Mouse (Mus musculus): ENCODE data around the gene Il1r2. TPM values are rescaled to one million over a fixed set of nuclear protein-coding genes. Genes with fewer than 3 reads are reported as not detected.

Gene Il1r2
- polyA plus RNA-seq, 1 experiment from 2014 or later, result 0.80 TPM

- DNase-seq (peak; percentile 73), ATAC-seq (ENCODE audit: insufficient read depth) (peak; percentile 54; the same call in 1 of the 2 replicates)
- no peak for TF ChIP-seq CTCF (IDR thresholded peaks at IDR 0.05; ENCODE audit: low read depth)
- H3K4me1 ChIP-seq (ENCODE audit: insufficient read depth), result 0 out of 2 replicates have a peak, but pooled peaks cover 6% of the 10 kb centered on the region
- no peaks in the 10 kb centered on the region for H3K9me3 ChIP-seq (ENCODE audit: low read depth, low read length)
- WGBS, result 46% methylated on average over 4 of the region's 4 CpGs
- H3K9ac ChIP-seq, result no peak overlapping the region
- H3K27ac ChIP-seq (ENCODE audit: low read depth), result no peak overlapping the region
- H3K36me3 ChIP-seq (ENCODE audit: insufficient read depth), result no peaks in the 10 kb centered on the region
- H3K4me3 ChIP-seq (ENCODE audit: low read depth, low read length), result no peak overlapping the region
- H3K27me3 ChIP-seq (ENCODE audit: insufficient read depth, low read length), result no peaks in the 10 kb centered on the region
- H3K4me2 ChIP-seq, result no peak overlapping the region
Measured at GRCm38 (mm10) chr1:40106719-40107118, 32.8 kb downstream of the Il1r2 start.

- 74% methylated on average over 5 of the region's 5 CpGs for WGBS
- no peak overlapping the region for H3K4me2 ChIP-seq
- no peak for TF ChIP-seq CTCF (IDR thresholded peaks at IDR 0.05; ENCODE audit: low read depth)
Measured at GRCm38 (mm10) chr1:40107971-40108749, 34.3 kb downstream of the Il1r2 start.

GRCm38 (mm10) chr1:40109736-40110135, 35.9 kb downstream of the Il1r2 start:
- H3K9ac ChIP-seq, result no peak overlapping the region
- 56% methylated on average over 6 of the region's 6 CpGs for WGBS
- H3K4me3 ChIP-seq (ENCODE audit: low read depth, low read length), result no peak overlapping the region
- TF ChIP-seq CTCF (IDR thresholded peaks at IDR 0.05; ENCODE audit: low read depth), result no peak
- H3K36me3 ChIP-seq (ENCODE audit: insufficient read depth), result no peaks in the 10 kb centered on the region
- DNase-seq, result no peak
- H3K4me2 ChIP-seq, result no peak overlapping the region
- H3K27ac ChIP-seq (ENCODE audit: low read depth), result no peak overlapping the region
- ATAC-seq (ENCODE audit: insufficient read depth), result no peak
- H3K9me3 ChIP-seq (ENCODE audit: low read depth, low read length), result no peaks in the 10 kb centered on the region
- H3K27me3 ChIP-seq (ENCODE audit: insufficient read depth, low read length), result no peaks in the 10 kb centered on the region
- 0 out of 2 replicates have a peak, but pooled peaks cover 6% of the 10 kb centered on the region for H3K4me1 ChIP-seq (ENCODE audit: insufficient read depth)

More at GRCm38 (mm10) chr1:40107971-40108749, 34.3 kb downstream of the Il1r2 start:
- DNase-seq (no peak), ATAC-seq (ENCODE audit: insufficient read depth) (no peak)
- no peaks in the 10 kb centered on the region for H3K9me3 ChIP-seq (ENCODE audit: low read depth, low read length)
- no peak overlapping the region for H3K4me3 ChIP-seq (ENCODE audit: low read depth, low read length)
- H3K27ac ChIP-seq (ENCODE audit: low read depth), result no peak overlapping the region
- H3K4me1 ChIP-seq (ENCODE audit: insufficient read depth), result 0 out of 2 replicates have a peak, but pooled peaks cover 6% of the 10 kb centered on the region
- no peak overlapping the region for H3K9ac ChIP-seq
- H3K36me3 ChIP-seq (ENCODE audit: insufficient read depth), result no peaks in the 10 kb centered on the region
- H3K27me3 ChIP-seq (ENCODE audit: insufficient read depth, low read length), result no peaks in the 10 kb centered on the region

DNA sequence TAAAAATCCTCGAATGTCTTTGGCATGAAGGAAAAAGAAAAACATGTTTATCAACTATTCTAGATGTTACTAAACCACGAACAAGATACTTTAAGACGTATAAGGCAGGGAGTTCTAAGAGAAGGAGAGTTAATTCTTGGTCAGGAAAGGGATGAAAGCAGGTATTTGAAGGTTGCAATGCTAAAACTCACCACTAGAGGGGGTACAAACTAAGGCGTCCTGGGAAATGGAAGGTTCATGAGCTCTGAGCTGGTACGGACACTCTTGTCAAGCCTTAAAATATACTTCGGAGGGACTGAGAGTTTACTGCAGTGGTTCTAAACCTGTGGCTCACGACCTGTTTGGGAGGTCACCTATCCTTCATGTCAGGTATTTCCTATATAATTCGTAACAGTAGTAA, 41.4 kb downstream of the Il1r2 start:
- TF ChIP-seq CTCF (IDR thresholded peaks at IDR 0.05; ENCODE audit: low read depth), result peak; percentile 89
- H3K9ac ChIP-seq, result no peak overlapping the region
- WGBS, result 37% methylated on average over 8 of the region's 8 CpGs
- no peaks in the 10 kb centered on the region for H3K36me3 ChIP-seq (ENCODE audit: insufficient read depth)
- no peak overlapping the region for H3K27ac ChIP-seq (ENCODE audit: low read depth)
- peak; percentile 85 for DNase-seq
- no peak for ATAC-seq (ENCODE audit: insufficient read depth)
- H3K4me2 ChIP-seq, result no peak overlapping the region
- no peak overlapping the region for H3K4me3 ChIP-seq (ENCODE audit: low read depth, low read length)
- H3K4me1 ChIP-seq (ENCODE audit: insufficient read depth), result 0 out of 2 replicates have a peak, but pooled peaks cover 7% of the 10 kb centered on the region
- no peaks in the 10 kb centered on the region for H3K9me3 ChIP-seq (ENCODE audit: low read depth, low read length)
- no peaks in the 10 kb centered on the region for H3K27me3 ChIP-seq (ENCODE audit: insufficient read depth, low read length)

GRCm38 (mm10) chr1:40116422-40116821, 42.5 kb downstream of the Il1r2 start:
- Histone ChIP-seq H3K36me3 (ENCODE audit: insufficient read depth) (no peaks in the 10 kb centered on the region), H3K9ac (no peak overlapping the region), H3K27me3 (ENCODE audit: insufficient read depth, low read length) (no peaks in the 10 kb centered on the region), H3K27ac (ENCODE audit: low read depth) (no peak overlapping the region), H3K4me3 (ENCODE audit: low read depth, low read length) (no peak overlapping the region), H3K9me3 (ENCODE audit: low read depth, low read length) (no peaks in the 10 kb centered on the region), H3K4me2 (no peak overlapping the region), H3K4me1 (ENCODE audit: insufficient read depth) (0 out of 2 replicates have a peak, but pooled peaks cover 7% of the 10 kb centered on the region)
- peak; percentile 96 for DNase-seq
- TF ChIP-seq CTCF (IDR thresholded peaks at IDR 0.05; ENCODE audit: low read depth), result peak; percentile 96
- WGBS, result 3% methylated on average over 8 of the region's 8 CpGs
- ATAC-seq (ENCODE audit: insufficient read depth), result peak; percentile 76

- no peak overlapping the region for H3K9ac ChIP-seq
- H3K4me3 ChIP-seq (ENCODE audit: low read depth, low read length), result no peak overlapping the region
- no peak for TF ChIP-seq CTCF (IDR thresholded peaks at IDR 0.05; ENCODE audit: low read depth)
- no peaks in the 10 kb centered on the region for H3K36me3 ChIP-seq (ENCODE audit: insufficient read depth)
- H3K4me2 ChIP-seq, result no peak overlapping the region
- H3K27ac ChIP-seq (ENCODE audit: low read depth), result no peak overlapping the region
- 45% methylated on average over 9 of the region's 10 CpGs for WGBS
- ATAC-seq (ENCODE audit: insufficient read depth), result 0 out of 2 replicates have a peak, but pooled peaks have one; percentile 23
- DNase-seq, result peak; percentile 67
- 0 out of 2 replicates have a peak, but pooled peaks cover 7% of the 10 kb centered on the region for H3K4me1 ChIP-seq (ENCODE audit: insufficient read depth)
- no peaks in the 10 kb centered on the region for H3K9me3 ChIP-seq (ENCODE audit: low read depth, low read length)
- H3K27me3 ChIP-seq (ENCODE audit: insufficient read depth, low read length), result no peaks in the 10 kb centered on the region
Measured at GRCm38 (mm10) chr1:40117565-40117964, 43.7 kb downstream of the Il1r2 start.

GRCm38 (mm10) chr1:40124237-40124636, 50.4 kb downstream of the Il1r2 start:
- WGBS, result 49% methylated on average over 4 of the region's 4 CpGs
- no peak overlapping the region for H3K27ac ChIP-seq (ENCODE audit: low read depth)
- no peaks in the 10 kb centered on the region for H3K36me3 ChIP-seq (ENCODE audit: insufficient read depth)
- H3K9ac ChIP-seq, result no peak overlapping the region
- H3K4me2 ChIP-seq, result no peak overlapping the region
- H3K27me3 ChIP-seq (ENCODE audit: insufficient read depth, low read length), result no peaks in the 10 kb centered on the region
- ATAC-seq (ENCODE audit: insufficient read depth) (no peak), DNase-seq (no peak)
- H3K4me3 ChIP-seq (ENCODE audit: low read depth, low read length), result no peak overlapping the region
- H3K9me3 ChIP-seq (ENCODE audit: low read depth, low read length), result no peaks in the 10 kb centered on the region
- no peaks in the 10 kb centered on the region for H3K4me1 ChIP-seq (ENCODE audit: insufficient read depth)
- no peak for TF ChIP-seq CTCF (IDR thresholded peaks at IDR 0.05; ENCODE audit: low read depth)

Measured in lung, embryonic 14.5 days (tissue).